Mouse (Mus musculus): ENCODE measurements around the gene Hnrnpd. TPM values are rescaled to one million over a fixed set of nuclear protein-coding genes. Genes with fewer than 3 reads are reported as not detected.

Hnrnpd gene
- total RNA-seq (2023), result 100 to 1,000 TPM; 213 to 250 TPM

DNA sequence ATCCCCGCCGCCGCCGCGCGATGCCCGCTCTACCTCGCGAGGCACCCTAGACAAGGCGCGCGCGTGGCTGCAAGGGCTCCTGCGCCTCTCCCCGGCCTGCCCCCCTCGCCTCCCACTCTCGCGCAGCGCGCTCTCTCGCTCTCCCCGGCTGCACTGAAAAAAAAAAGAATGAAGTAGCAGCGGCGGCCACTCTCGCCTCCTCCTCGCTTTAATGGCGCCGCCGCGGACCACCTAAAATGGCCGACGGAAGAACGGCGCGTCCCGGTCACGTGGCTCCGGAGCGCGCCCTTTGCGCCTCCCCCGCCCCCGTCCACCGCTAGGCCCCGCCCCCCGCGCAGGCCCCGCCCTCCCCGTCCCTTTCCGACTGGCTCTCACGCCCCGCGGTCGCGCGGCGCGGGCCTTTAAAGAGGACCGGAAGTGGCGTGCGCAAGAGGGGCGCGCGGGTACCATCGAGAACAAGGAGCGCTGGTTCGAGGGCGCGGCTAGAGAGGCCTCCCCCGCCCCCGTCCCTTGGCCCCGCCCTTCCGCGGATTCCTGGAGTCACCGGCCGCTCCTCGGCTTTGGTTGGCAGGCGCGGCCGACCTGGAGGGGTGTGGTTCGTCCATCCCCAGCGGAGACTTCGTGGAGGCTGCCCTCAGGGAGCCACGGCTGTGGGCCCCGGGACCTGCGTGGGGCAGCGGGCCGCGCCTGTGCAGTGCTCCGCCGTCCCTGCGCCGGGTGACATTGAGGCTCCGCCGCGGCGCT lies at the start of gene Hnrnpd, which contains the start of gene 4930524J08Rik:
Gene Hnrnpd, minus strand, starts transcription at position 240 of the 744 bp plus-strand sequence.
Gene 4930524J08Rik, plus strand, starts transcription at position 363 of the 744 bp plus-strand sequence.

DNA sequence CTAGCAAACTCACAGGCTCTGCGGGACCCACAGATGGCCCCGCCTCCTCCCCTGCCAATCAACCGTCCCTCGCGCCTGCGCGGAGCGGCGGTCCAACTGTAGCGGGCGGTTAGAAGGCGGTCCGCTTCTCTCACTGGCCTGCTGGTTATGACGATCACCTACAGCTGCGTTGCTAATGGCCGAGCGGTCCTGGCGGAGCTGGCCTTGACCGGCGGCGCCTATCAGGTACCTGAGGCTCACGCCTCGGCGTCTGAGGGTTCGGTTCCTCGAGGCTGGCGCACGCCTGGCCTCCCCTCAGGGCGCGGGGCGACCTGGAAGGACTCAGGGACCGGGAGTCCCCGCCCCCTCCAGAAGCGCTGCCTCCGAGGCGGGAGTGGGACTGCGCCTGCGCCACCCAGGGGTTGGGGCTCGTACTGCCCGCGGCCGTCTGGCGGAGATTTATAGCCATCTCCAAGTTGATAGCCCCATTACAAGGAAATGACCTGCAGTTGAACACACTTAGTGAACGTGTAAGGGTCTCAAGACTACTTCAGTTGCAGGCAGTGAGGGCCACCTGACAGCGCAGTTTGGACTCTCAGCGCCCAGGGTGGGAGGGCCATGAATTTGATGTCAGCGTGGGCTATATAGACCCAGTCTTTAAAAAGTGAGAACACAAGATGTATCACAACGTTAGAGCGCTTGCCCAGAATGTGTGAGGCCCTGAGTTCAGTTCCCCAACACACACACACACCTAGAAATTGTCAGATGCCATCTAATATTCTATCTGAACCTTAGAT lies 72.4 kb downstream of the Hnrnpd start, which contains the start of gene Vamp9:
Gene Vamp9, plus strand, starts transcription at position 74 of the 776 bp plus-strand sequence.

Other genes with a start within 250 kb of the Hnrnpd start
- gene Rasgef1b, start 249.9 kb downstream of the Hnrnpd start, total RNA-seq (2023), result 100 to 1,000 TPM; 144 to 170 TPM
- gene Vamp9, start 72.7 kb downstream of the Hnrnpd start, total RNA-seq (2023), result not detected
- gene 4930524J08Rik, start 123 bp upstream of the Hnrnpd start, total RNA-seq (2023), result 1 to 10 TPM; 1.2 to 1.3 TPM
- gene Hnrnpdl, start 60.7 kb upstream of the Hnrnpd start, total RNA-seq (2023), result 100 to 1,000 TPM; 230 to 240 TPM
- 10 to 100 TPM; 32.6 to 35.8 TPM for gene Enoph1, start 61.0 kb upstream of the Hnrnpd start, total RNA-seq (2023)
- gene Tmem150c, start 180.9 kb upstream of the Hnrnpd start, total RNA-seq (2023), result under 1 TPM in 1 of 2 experiments, not detected in 1; 0.37 TPM

Measured in monocyte, adult 59 days (primary cell).